Mouse (Mus musculus): ENCODE measurements around the gene Mybbp1a. TPM values are rescaled to one million over a fixed set of nuclear protein-coding genes. Genes with fewer than 3 reads are reported as not detected.

Mybbp1a gene
- polyA plus RNA-seq, 1 experiment from 2014 or later = 136 TPM

Other genes starting within 250 kb of the Mybbp1a start
- 0.85 and 0.97 TPM in 2 replicates for gene Gm43951, start 234.5 kb upstream of the Mybbp1a start, polyA plus RNA-seq (2016; fragmentation: Nextera tagmentation; extraction: Ambion mirVana)
- 29.2 and 30.1 TPM in 2 replicates for gene 4933427D14Rik, start 233.9 kb upstream of the Mybbp1a start, polyA plus RNA-seq (2016; fragmentation: Nextera tagmentation; extraction: Ambion mirVana)
- 154 and 162 TPM in 2 replicates for gene Txndc17, start 233.8 kb upstream of the Mybbp1a start, polyA plus RNA-seq (2016; fragmentation: Nextera tagmentation; extraction: Ambion mirVana)
- gene Med31, start 225.8 kb upstream of the Mybbp1a start, polyA plus RNA-seq (2016; fragmentation: Nextera tagmentation; extraction: Ambion mirVana) = 53.7 and 58.6 TPM in 2 replicates
- gene Slc13a5, start 174.1 kb upstream of the Mybbp1a start, polyA plus RNA-seq (2016; fragmentation: Nextera tagmentation; extraction: Ambion mirVana) = 0.29 and 0.33 TPM in 2 replicates
- 1.6 and 2.0 TPM in 2 replicates for gene Xaf1, start 139.7 kb upstream of the Mybbp1a start, polyA plus RNA-seq (2016; fragmentation: Nextera tagmentation; extraction: Ambion mirVana)
- not detected in 2 replicates for gene Fbxo39, start 126.9 kb upstream of the Mybbp1a start, polyA plus RNA-seq (2016; fragmentation: Nextera tagmentation; extraction: Ambion mirVana)
- gene Tekt1, start 78.9 kb upstream of the Mybbp1a start, polyA plus RNA-seq (2016; fragmentation: Nextera tagmentation; extraction: Ambion mirVana) = 3.8 and 4.6 TPM in 2 replicates
- 3.5 and 4.0 TPM in 2 replicates for gene Smtnl2, start 29.6 kb upstream of the Mybbp1a start, polyA plus RNA-seq (2016; fragmentation: Nextera tagmentation; extraction: Ambion mirVana)
- gene Ggt6, start 5.8 kb upstream of the Mybbp1a start, polyA plus RNA-seq (2016; fragmentation: Nextera tagmentation; extraction: Ambion mirVana) = not detected in 2 replicates
- gene Spns2, start 48.5 kb downstream of the Mybbp1a start, polyA plus RNA-seq (2016; fragmentation: Nextera tagmentation; extraction: Ambion mirVana) = 6.8 and 9.4 TPM in 2 replicates
- gene Spns3, start 109.2 kb downstream of the Mybbp1a start, polyA plus RNA-seq (2016; fragmentation: Nextera tagmentation; extraction: Ambion mirVana) = 0.09 and 0.10 TPM in 2 replicates
- gene Ube2g1, start 165.9 kb downstream of the Mybbp1a start, polyA plus RNA-seq (2016; fragmentation: Nextera tagmentation; extraction: Ambion mirVana) = 113 and 116 TPM in 2 replicates
- gene Ankfy1, start 248.7 kb downstream of the Mybbp1a start, polyA plus RNA-seq (2016; fragmentation: Nextera tagmentation; extraction: Ambion mirVana) = 33.7 and 35.3 TPM in 2 replicates